16 mouse cellular contexts compared by ENCODE assay signal in genomic region chr6:29659964-29660363, GRCm38 (mm10).
"Had no signal": no experiment of that assay in that cellular context is flagged by ENCODE, and none has a peak within 500 bp of the region (broad histone marks: within the 10 kb centered on the region; RNA-seq: fewer than 3 reads in every experiment).

No protein-coding gene starts in this region.

- ATAC-seq: midbrain, embryonic 15.5 days had no signal

- H3K36me3 ChIP-seq: intestine, embryonic 15.5 days; limb, embryonic 15.5 days; midbrain, embryonic 15.5 days; neural tube, embryonic 12.5 days; stomach, embryonic 15.5 days had no signal

- H3K27me3 ChIP-seq: intestine, embryonic 15.5 days; limb, embryonic 15.5 days; midbrain, embryonic 15.5 days; neural tube, embryonic 12.5 days; stomach, embryonic 15.5 days had no signal

- H3K4me1 ChIP-seq: intestine, embryonic 15.5 days; limb, embryonic 15.5 days; megakaryocyte, embryonic 14.5 days; midbrain, embryonic 15.5 days; neural tube, embryonic 12.5 days; stomach, embryonic 15.5 days had no signal

- H3K4me3 ChIP-seq: intestine, embryonic 15.5 days; limb, embryonic 15.5 days; megakaryocyte, embryonic 14.5 days; midbrain, embryonic 15.5 days; neural tube, embryonic 12.5 days; stomach, embryonic 15.5 days had no signal

- DNase-seq: layer of hippocampus, adult 9-11 months; layer of hippocampus, postnatal 36 days; lung, embryonic 14.5 days; lung, postnatal 10 days; right cerebral cortex, postnatal 4 days; spleen, adult 18-20 months; thymus, adult 2 months; thymus, postnatal 25 days had no signal

- H3K9me3 ChIP-seq: intestine, embryonic 15.5 days; limb, embryonic 15.5 days; midbrain, embryonic 15.5 days; neural tube, embryonic 12.5 days; stomach, embryonic 15.5 days had no signal

- H3K4me2 ChIP-seq: intestine, embryonic 15.5 days; limb, embryonic 15.5 days; lung, embryonic 14.5 days; midbrain, embryonic 11.5 days; midbrain, embryonic 15.5 days; neural tube, embryonic 12.5 days; stomach, embryonic 15.5 days had no signal

- H3K27ac ChIP-seq: intestine, embryonic 15.5 days; limb, embryonic 15.5 days; macrophage; midbrain, embryonic 15.5 days; neural tube, embryonic 12.5 days; stomach, embryonic 15.5 days had no signal

- H3K9ac ChIP-seq: intestine, embryonic 15.5 days; limb, embryonic 15.5 days; lung, embryonic 14.5 days; midbrain, embryonic 15.5 days; neural tube, embryonic 12.5 days; stomach, embryonic 15.5 days had no signal
